Mouse (Mus musculus) spleen, postnatal 4 days (tissue): ENCODE measurements at regions not wholly inside any gene's neighbourhood (a gene's known extent, or its start where the extent isn't known, plus 50 kb on each side); places are given as distances from the start of the nearest gene placed in this dataset.

Source experiments
- DNase-seq, 2 experiments: peaks; one replicate each; pipeline ENCODE4 v3.0.0; 2022; ENCODE audit warnings: low spot score in 2 of 2

DNA sequence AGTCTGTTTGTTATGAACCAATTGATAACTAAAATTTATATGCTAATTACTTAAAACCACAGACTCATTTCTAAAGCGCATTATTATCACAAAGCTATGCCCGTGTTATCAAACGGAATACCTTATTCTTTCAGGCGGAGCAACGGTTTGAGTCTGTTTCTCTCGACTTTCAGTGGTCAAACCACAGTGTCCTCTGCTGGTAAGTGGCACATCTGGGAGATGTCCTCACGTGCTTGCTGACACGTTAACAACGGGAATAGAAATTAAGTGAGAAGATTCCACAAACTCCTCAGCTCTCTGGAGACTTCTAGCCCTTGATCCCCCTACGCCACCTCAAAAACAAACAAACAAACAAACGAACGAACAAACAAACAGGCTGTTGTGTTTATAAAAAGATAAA lies 58.9 kb upstream of the Syt13 start:
- DNase-seq: no peak

DNA sequence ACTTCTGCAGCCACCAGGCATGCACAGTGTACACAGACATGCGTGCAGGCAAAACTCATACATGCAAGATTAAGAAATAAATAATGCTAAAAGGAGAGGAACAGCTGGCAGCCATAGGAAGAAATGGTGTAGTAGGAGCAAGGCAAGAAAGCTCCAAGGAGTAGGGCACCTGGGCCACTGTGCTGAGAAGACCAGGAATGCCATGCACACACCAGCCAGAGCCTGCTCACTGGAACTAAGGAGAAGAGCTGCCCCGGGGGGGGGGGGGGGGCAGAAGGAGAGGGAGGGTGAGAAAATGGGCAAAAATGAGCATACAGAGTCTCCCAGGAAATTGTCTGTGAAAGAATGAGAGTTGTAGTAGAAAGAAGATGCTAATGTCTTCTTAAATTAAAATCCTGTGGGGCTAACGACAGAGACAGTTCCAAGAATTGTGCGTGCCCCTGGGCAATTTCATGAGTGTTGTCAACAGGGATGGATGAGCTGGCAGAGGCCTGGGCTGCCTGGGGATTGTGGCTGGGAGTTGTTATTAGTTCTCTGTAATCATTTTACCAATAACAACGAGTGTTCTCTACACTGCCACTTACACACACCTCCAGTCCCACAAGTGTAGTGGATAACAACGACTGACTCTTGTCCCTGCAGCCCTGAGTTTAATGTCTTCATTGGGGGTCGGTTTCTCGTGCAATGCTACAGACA lies 54.2 kb upstream of the Syt13 start:
- DNase-seq: no peak
